Mouse (Mus musculus): ENCODE measurements at regions not wholly inside any gene's neighbourhood (a gene's known extent, or its start where the extent isn't known, plus 50 kb on each side); places are given as distances from the start of the nearest gene placed in this dataset.

DNA sequence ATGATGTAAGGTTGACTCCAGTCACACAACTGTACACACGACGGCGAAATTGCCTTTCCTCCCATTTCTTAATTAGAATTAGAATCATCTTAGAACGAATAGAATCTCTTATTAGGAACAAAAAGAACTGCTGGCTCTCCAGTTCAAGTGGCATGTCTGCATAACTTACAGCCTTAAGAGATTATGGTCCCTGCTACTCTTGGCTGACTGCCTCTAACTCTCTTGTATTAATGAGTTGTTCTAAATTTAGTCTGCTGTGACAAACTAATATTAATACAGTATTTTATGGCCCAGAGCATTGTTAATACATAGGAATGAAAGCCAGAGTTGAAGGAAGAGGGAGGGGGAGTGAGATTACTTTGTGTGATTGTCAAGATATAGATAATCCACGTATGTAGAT is 100.4 kb downstream of the Zfp326 start:
- TF ChIP-seq CTCF (IDR thresholded peaks at IDR 0.05; ENCODE audit: borderline replicate concordance, insufficient read depth, low read length) = no peak
- TF ChIP-seq POLR2A (IDR thresholded peaks at IDR 0.05; ENCODE audit: low read depth, low read length) = no peak

All from embryonic fibroblast, embryonic 13.5 days (primary cell).